Mouse (Mus musculus): ENCODE data around the gene Scnm1.

DNA sequence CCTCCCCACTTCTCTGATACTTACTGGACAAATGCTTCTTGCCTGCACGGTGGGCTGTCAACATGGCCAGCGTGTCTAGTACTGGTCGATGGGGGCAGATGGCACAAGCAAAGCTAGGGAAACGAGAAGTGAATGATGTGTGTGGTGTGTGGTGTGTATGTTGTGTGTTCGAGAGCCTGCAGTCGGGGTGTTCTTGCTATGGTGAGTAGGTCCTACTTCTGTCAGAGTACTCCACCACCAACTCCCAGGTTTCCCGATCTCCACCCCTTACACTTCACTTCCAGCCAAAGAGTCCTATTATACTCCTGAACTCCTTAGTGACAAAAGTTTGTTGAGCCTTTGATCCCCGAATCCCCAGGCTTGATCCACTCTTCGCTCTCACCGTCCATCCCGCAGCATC lies 635 bp downstream of the Scnm1 start:
- TF ChIP-seq CTCF (IDR thresholded peaks at IDR 0.05; ENCODE audit: low read depth) = no peak
- TF ChIP-seq EP300 (IDR thresholded peaks at IDR 0.05; ENCODE audit: low read depth) = no peak

Measured in heart, postnatal 0 days (tissue).